Mouse (Mus musculus) embryonic facial prominence, embryonic 15.5 days (tissue): Measurements from ENCODE around the gene Ctf2. TPM values are rescaled to one million over a fixed set of nuclear protein-coding genes. Genes with fewer than 3 reads are reported as not detected.
A peak's percentile ranks its signal among the peaks of the same experiment; 100 is the strongest.
"Not testable (repeated sequence)": the region's sequence is repeated elsewhere in the genome, so short reads cannot be mapped to it uniquely, and the experiment has no call there.

Source experiments
- ATAC-seq: fragments of 200-750 bp; cut with Nextera tagmentation; 2 replicates; pipeline ENCODE4 v1.8.0; 2017; ENCODE audit warnings: low read depth, moderate TSS enrichment; ENCODE audit not compliant: insufficient number of reproducible peaks, low FRiP score, low TSS enrichment
- H3K27ac ChIP-seq: fragments of 300-500 bp; sonication (generic); replicated peaks from 2 replicates; pipeline ENCODE4 v1.5.1; 2015; ENCODE audit warnings: mild to moderate bottlenecking, inconsistent platforms
- H3K27me3 ChIP-seq: fragments of 300-500 bp; sonication (generic); 2 replicates; pipeline ENCODE4 v1.6.1; 2015; ENCODE audit warnings: inconsistent platforms
- H3K36me3 ChIP-seq: fragments of 300-500 bp; sonication (generic); 2 replicates; pipeline ENCODE4 v1.6.1; 2015; ENCODE audit warnings: mild to moderate bottlenecking, inconsistent platforms
- H3K4me1 ChIP-seq: fragments of 300-500 bp; sonication (generic); 2 replicates; pipeline ENCODE4 v1.6.1; 2015; ENCODE audit warnings: inconsistent platforms
- H3K4me2 ChIP-seq: fragments of 300-500 bp; sonication (generic); replicated peaks from 2 replicates; pipeline ENCODE4 v1.6.1; 2015; ENCODE audit warnings: mild to moderate bottlenecking, inconsistent platforms
- H3K4me3 ChIP-seq: fragments of 300-500 bp; sonication (generic); replicated peaks from 2 replicates; pipeline ENCODE4 v1.5.1; 2015; ENCODE audit warnings: mild to moderate bottlenecking, inconsistent platforms
- H3K9ac ChIP-seq: fragments of 300-500 bp; sonication (generic); 2 replicates; pipeline ENCODE4 v1.6.1; 2015; ENCODE audit warnings: inconsistent platforms
- H3K9me3 ChIP-seq: fragments of 300-500 bp; sonication (generic); replicated peaks from 2 replicates; pipeline ENCODE4 v1.6.1; 2016; ENCODE audit warnings: inconsistent platforms
- WGBS: fragments of 180-500 bp; shearing (Covaris S2); methylation state at CpG from one replicate; pipeline ENCODE4 v1.1.7; 2015; 5-methylcytosine and 5-hydroxymethylcytosine counted together
- polyA plus RNA-seq: library from polyadenylated mRNA; unstranded; fragments of >200 nt; fragmentation: Nextera tagmentation; extraction: Ambion mirVana; gene quantifications from 2 replicates; pipeline ENCODE4 v1.2.1, GENCODE M21; 2015

Gene Ctf2
- 1.1 and 1.3 TPM in 2 replicates for polyA plus RNA-seq

DNA sequence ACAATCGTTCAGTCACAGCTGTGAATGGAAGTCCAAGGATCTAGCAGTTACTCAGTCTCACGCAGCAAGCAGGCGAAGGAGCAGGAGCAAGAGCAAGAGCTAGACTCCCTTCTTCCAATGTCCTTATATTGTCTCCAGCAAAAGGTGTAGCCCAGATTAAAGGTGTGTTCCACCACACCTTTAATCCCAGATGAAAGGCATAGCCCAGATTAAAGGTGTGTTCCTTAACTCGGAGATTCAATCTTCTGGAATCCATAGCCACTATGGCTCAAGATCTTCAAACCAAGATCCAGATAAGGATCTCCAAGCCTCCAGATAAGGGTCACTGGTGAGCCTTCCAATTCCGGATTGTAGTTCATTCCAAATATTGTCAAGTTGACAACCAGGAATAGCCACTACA lies at the start of gene Ctf2:
Gene Ctf2, minus strand, starts transcription at position 101 of the 400 bp plus-strand sequence.
- not testable (repeated sequence) for H3K9me3 ChIP-seq, H3K27ac ChIP-seq, H3K4me2 ChIP-seq, ATAC-seq, H3K36me3 ChIP-seq, H3K9ac ChIP-seq, H3K27me3 ChIP-seq, H3K4me3 ChIP-seq, H3K4me1 ChIP-seq
- WGBS = no CpG with 5 or more reads among the region's 5 CpGs

DNA sequence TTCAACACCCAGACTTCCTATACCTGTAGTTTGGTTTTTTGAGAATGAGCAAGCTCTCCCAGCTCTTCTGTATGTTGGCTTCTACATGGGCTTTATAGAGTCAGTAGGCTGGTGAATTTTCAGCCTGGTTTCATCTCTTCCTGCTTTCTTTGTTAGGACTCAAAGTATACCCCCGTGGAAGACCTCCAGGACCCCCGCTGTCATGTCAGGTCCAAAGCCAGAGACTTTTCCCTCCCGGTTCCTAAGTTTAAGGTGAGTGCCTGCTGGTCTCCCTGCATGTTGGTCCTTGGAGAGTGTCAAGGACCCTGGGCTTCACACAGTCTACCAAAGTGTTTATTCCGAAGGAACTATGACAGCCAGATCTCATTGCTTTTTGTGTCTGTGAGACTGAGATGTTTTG lies 46.4 kb upstream of the Ctf2 start:
- Histone ChIP-seq H3K4me3 (peak overlapping the region; percentile 87), H3K27ac (no peak overlapping the region), H3K36me3 (peaks cover 41% of the 10 kb centered on the region), H3K27me3 (no peaks in the 10 kb centered on the region), H3K9ac (peak overlapping the region; percentile 83), H3K4me2 (peak overlapping the region; percentile 79), H3K4me1 (peaks cover 24% of the 10 kb centered on the region), H3K9me3 (no peaks in the 10 kb centered on the region)
- ATAC-seq = no peak
- 78% methylated on average over 4 of the region's 4 CpGs for WGBS

DNA sequence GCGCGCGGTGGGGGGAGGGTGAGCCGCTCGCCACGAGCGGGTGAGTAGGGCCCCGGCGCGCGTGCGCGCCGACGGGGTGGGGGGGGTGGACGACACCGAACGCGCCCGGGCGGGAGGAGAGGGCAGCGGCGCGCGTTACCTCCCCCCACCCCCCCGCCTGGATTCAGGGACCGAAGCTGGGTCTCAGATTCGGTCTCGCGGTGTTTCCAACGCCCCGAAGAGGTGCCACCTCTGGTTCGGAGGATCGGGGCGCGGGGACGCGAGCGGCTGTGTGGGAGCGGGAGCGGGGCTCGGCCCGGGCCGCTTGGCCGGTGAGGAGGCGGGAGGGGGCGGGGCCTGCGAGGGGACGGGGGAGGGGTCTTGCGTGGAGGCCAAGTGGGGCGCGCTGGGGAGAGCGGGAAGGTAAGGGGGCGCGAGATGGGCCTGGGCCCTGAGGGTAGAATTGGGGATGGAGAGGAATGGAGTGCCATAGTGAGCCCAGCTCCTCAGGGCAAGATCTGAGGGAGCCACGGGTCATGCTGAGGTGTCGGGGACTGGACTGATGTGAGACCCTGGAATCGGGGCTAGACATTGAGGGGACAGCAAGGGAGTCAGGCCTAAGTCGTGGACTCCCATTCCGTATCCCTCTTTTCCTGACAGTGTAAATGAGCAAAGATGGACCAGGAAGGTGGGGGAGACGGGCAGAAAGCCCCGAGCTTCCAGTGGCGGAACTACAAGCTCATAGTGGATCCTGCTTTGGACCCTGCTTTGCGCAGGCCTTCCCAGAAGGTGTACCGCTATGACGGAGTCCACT lies 45.7 kb upstream of the Ctf2 start:
- Histone ChIP-seq H3K27me3 (no peaks in the 10 kb centered on the region), H3K27ac (peak overlapping the region; percentile 99), H3K9ac (peak overlapping the region; percentile 83), H3K36me3 (peaks cover 38% of the 10 kb centered on the region), H3K4me1 (peaks cover 24% of the 10 kb centered on the region), H3K9me3 (no peaks in the 10 kb centered on the region), H3K4me3 (peak overlapping the region; percentile 87), H3K4me2 (peak overlapping the region; percentile 79)
- WGBS = 2% methylated on average over 62 of the region's 66 CpGs
- peak; percentile 51 for ATAC-seq

DNA sequence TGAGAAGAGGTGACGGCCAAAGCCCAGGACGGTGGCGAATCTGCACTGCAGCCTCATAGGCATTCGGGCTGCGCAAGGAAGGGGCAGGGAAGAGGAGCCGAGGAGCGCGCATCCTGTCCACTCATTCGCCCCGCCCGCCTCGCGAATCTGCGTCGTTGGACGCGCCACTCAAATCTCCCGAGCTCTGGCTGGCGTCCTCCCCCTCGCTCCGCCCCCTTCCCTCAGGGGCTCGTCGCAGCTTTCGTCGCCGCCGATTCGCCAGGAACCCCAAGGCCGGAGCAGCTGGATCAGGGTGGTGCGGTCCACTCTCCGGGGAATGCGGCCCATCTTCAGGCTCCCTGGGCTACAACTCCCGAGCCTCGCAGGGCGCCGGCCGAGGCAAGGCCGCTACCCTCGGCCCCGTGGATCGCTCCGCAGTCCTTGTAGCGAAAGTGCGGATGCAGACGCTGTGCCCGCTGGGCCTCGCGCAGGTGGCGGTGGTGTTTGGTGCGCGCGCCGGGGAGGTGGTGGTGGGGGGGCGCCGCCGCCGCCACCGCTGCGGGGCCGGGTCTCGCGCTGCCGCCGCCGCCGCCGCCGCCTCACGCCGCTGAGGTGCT lies 45.0 kb upstream of the Ctf2 start:
- Histone ChIP-seq H3K27ac (peak overlapping the region; percentile 99), H3K4me3 (peak overlapping the region; percentile 87), H3K9me3 (no peaks in the 10 kb centered on the region), H3K4me1 (peaks cover 24% of the 10 kb centered on the region), H3K36me3 (peaks cover 31% of the 10 kb centered on the region), H3K4me2 (peak overlapping the region; percentile 79), H3K27me3 (no peaks in the 10 kb centered on the region), H3K9ac (peak overlapping the region; percentile 83)
- under 1% methylated on average over 69 of the region's 70 CpGs for WGBS
- peak; percentile 90 for ATAC-seq

DNA sequence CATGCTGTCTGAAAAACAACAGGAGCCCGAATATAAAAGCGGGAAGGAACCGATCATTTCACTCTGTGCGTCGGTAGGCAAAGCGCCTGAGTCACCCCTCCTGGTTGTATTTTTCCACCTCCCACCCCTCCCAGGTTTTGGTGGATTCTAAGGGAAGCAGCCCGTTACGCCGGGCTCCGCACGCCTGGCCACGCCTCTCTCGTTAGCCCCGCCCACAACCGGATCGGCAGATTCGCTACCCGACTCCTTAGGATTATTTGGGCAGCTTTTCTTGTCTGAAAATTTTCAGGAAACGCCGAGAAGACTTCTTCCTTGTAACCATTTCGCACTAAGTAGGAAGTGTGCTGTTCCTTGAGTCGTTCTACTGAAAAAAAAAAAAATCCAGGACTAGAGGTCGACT lies 44.5 kb upstream of the Ctf2 start, which contains the start of gene Setd1a:
Gene Setd1a, plus strand, starts transcription at position 245 of the 400 bp plus-strand sequence.
- ATAC-seq = peak; percentile 78
- H3K4me2 ChIP-seq = peak within 1 kb of the TSS; percentile 79
- H3K4me3 ChIP-seq = peak within 1 kb of the TSS; percentile 87
- H3K9me3 ChIP-seq = no peaks in the 10 kb centered on the region
- peak within 1 kb of the TSS; percentile 99 for H3K27ac ChIP-seq
- peak within 1 kb of the TSS; percentile 83 for H3K9ac ChIP-seq
- H3K4me1 ChIP-seq = peaks cover 26% of the 10 kb centered on the region
- no peaks in the 10 kb centered on the region for H3K27me3 ChIP-seq
- peaks cover 25% of the 10 kb centered on the region for H3K36me3 ChIP-seq
- under 1% methylated on average over 23 of the region's 23 CpGs for WGBS

DNA sequence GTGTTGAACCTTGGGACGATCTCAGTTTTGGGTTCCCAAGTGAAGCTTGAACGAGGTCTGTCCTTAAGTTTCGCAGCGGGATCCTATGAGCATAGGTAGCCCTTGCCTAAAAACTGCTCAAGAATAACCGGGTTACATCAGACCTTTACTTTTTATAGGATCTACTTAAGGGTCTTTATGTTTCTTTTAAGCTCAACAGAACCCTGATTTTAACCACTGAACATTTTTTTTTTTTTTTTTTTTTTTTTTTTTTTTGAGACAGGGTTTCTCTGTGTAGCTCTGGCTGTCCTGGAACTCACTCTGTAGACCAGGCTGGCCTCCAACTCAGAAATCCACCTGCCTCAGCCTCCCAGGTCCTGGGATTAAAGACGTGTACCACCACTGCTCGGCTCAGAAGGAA lies 43.9 kb upstream of the Ctf2 start:
- peaks cover 32% of the 10 kb centered on the region for H3K4me1 ChIP-seq
- ATAC-seq, H3K9me3 ChIP-seq, H3K27me3 ChIP-seq: not testable (repeated sequence)
- H3K4me3 ChIP-seq = peak overlapping the region; percentile 87
- peak overlapping the region; percentile 83; the same call in 1 of the 2 replicates for H3K9ac ChIP-seq
- H3K36me3 ChIP-seq = peaks cover 19% of the 10 kb centered on the region
- peak overlapping the region; percentile 99; the same call in 1 of the 2 replicates for H3K27ac ChIP-seq
- peak overlapping the region; percentile 79 for H3K4me2 ChIP-seq
- WGBS = 69% methylated on average over 7 of the region's 7 CpGs

DNA sequence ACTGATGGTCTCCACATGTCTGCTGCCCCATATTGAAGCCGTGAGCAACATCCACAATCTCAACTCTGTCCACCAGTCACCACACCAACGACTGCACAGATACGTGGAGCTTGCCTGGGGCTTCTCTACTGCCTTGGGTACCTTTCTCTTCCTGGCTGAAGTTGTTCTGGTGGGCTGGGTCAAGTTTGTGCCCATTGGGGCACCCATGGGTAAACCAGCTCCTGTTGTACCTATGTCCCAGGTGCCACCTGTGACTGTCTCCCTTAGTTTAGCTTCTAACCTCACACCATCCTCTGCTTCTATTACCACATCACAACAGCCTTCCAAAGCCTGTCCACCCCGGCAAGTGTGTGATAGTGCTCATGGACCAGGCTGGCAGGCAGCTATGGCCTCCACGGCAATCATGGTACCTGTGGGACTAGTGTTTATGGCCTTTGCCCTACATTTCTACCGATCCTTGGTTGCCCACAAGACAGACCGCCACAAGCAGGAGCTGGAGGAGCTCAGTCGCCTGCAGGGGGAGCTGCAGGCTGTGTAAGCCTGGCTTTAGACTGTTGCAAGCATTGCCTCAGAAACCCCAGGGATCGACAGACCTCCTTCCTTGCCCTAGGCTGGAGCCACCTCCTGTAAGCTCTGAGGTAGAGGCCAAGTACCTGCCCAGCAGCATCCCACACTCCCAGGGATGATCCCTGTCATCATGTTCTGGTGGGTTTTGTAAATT lies 41.9 kb upstream of the Ctf2 start:
- Histone ChIP-seq H3K4me3 (no peak overlapping the region), H3K36me3 (0 out of 2 replicates have a peak, but pooled peaks cover under 1% of the 10 kb centered on the region), H3K9me3 (no peaks in the 10 kb centered on the region), H3K9ac (no peak overlapping the region), H3K4me2 (no peak overlapping the region), H3K27ac (no peak overlapping the region), H3K4me1 (peaks cover 42% of the 10 kb centered on the region), H3K27me3 (no peaks in the 10 kb centered on the region)
- WGBS = 39% methylated on average over 9 of the region's 9 CpGs
- no peak for ATAC-seq

DNA sequence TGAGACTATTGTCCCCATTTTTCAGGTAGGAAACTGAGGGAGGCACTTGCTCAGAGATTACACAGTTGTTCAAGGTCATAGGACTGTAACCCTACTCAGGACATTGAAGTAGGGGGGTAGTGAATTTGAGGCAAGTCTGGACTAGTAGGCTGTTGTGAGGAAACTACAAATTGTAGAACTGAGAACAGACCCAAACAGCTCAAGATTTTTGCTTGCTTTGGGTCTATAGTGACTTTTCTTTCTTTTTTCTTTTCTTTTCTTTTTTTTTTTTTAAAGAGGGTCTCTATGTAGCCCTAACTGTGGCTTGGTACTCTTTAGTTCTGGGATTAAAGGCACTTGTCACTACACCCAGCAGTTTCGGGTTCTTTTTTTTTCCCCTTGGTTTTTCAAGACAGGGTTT lies 40.6 kb upstream of the Ctf2 start:
- Histone ChIP-seq H3K27me3 (no peaks in the 10 kb centered on the region), H3K27ac (no peak overlapping the region), H3K4me3 (no peak overlapping the region), H3K4me1 (peaks cover 44% of the 10 kb centered on the region), H3K4me2 (no peak overlapping the region), H3K36me3 (peaks cover 6% of the 10 kb centered on the region), H3K9ac (no peak overlapping the region), H3K9me3 (no peaks in the 10 kb centered on the region)
- WGBS = 85% methylated on average over 1 of the region's 1 CpGs
- ATAC-seq = no peak

DNA sequence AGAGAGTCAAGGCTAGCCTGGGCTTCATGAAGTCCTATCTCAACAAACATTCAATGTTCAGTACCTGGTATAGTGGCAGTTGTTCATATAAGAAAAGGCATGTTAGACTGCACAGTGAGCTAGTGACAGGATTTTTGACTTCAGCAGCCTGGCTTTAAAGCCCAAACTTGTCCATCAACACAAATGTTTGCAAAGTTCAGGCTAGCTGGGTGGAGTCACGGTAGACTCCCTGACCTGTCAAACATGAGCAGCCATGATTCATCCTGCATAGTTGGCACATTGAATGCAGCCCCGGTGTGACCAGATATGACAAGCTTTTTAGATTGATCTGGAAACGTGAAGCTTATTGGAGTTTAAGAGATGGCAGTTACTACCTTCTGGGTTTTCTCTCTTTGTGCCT lies 40.1 kb upstream of the Ctf2 start:
- 61% methylated on average over 3 of the region's 3 CpGs for WGBS
- ATAC-seq = no peak
- Histone ChIP-seq H3K27ac (0 out of 2 replicates have a peak overlapping the region, but pooled peaks have one; percentile 17), H3K4me2 (no peak overlapping the region), H3K36me3 (peaks cover 11% of the 10 kb centered on the region), H3K4me3 (no peak overlapping the region), H3K9me3 (no peaks in the 10 kb centered on the region), H3K27me3 (no peaks in the 10 kb centered on the region), H3K9ac (no peak overlapping the region), H3K4me1 (peaks cover 44% of the 10 kb centered on the region)

DNA sequence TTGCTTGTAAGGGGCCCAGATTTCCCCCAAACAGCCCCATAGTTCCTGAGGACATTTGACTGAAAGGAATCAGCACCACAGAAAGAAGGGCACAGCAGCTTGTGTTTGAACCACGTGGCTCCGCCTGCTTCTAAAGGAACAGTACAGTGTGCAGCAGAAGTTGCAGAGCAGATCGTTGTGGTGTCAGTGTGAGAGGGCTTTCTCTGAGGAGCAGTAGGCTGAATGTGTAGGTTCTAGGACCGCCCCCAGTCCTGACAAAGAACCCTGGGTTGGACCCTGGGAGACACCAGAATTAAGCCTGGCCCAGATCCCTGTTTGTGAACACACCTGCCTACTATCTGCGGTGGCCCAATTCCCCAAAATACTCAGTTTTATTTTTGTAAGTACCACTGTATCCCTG lies 39.3 kb upstream of the Ctf2 start:
- H3K9ac ChIP-seq = 0 out of 2 replicates have a peak overlapping the region, but pooled peaks have one; percentile 15
- H3K9me3 ChIP-seq = no peaks in the 10 kb centered on the region
- no peaks in the 10 kb centered on the region for H3K27me3 ChIP-seq
- H3K4me2 ChIP-seq = peak overlapping the region; percentile 89
- whole genome bisulfite sequencing = 62% methylated on average over 5 of the region's 5 CpGs
- no peak for ATAC-seq
- H3K27ac ChIP-seq = peak overlapping the region; percentile 95; the same call in 1 of the 2 replicates
- peaks cover 16% of the 10 kb centered on the region for H3K36me3 ChIP-seq
- peaks cover 44% of the 10 kb centered on the region for H3K4me1 ChIP-seq
- peak overlapping the region; percentile 79 for H3K4me3 ChIP-seq
